Mouse (Mus musculus): Measurements from ENCODE around the gene Fbxo10.

The Fbxo10 gene

GRCm38 (mm10) chr4:45005452-45005851, 79.0 kb downstream of the Fbxo10 start:
- 91% methylated on average over 3 of the region's 3 CpGs for WGBS

GRCm38 (mm10) chr4:45000001-45000400, 84.4 kb downstream of the Fbxo10 start:
- WGBS = 85% methylated on average over 6 of the region's 6 CpGs

GRCm38 (mm10) chr4:44998071-44998470, 86.3 kb downstream of the Fbxo10 start:
- 75% methylated on average over 3 of the region's 3 CpGs for WGBS

GRCm38 (mm10) chr4:44994776-44995175, 89.6 kb downstream of the Fbxo10 start:
- WGBS = 86% methylated on average over 18 of the region's 18 CpGs

GRCm38 (mm10) chr4:44993847-44994246, 90.6 kb downstream of the Fbxo10 start:
- WGBS = 92% methylated on average over 9 of the region's 9 CpGs

- 92% methylated on average over 14 of the region's 14 CpGs for WGBS
Measured at GRCm38 (mm10) chr4:44993179-44993578, 91.2 kb downstream of the Fbxo10 start.

GRCm38 (mm10) chr4:44992330-44992729, 92.1 kb downstream of the Fbxo10 start:
- WGBS = 92% methylated on average over 11 of the region's 11 CpGs

GRCm38 (mm10) chr4:44990560-44990959, 93.8 kb downstream of the Fbxo10 start:
- 83% methylated on average over 5 of the region's 5 CpGs for WGBS
